Mouse (Mus musculus): ENCODE data around the gene Ermp1.

The Ermp1 gene

DNA sequence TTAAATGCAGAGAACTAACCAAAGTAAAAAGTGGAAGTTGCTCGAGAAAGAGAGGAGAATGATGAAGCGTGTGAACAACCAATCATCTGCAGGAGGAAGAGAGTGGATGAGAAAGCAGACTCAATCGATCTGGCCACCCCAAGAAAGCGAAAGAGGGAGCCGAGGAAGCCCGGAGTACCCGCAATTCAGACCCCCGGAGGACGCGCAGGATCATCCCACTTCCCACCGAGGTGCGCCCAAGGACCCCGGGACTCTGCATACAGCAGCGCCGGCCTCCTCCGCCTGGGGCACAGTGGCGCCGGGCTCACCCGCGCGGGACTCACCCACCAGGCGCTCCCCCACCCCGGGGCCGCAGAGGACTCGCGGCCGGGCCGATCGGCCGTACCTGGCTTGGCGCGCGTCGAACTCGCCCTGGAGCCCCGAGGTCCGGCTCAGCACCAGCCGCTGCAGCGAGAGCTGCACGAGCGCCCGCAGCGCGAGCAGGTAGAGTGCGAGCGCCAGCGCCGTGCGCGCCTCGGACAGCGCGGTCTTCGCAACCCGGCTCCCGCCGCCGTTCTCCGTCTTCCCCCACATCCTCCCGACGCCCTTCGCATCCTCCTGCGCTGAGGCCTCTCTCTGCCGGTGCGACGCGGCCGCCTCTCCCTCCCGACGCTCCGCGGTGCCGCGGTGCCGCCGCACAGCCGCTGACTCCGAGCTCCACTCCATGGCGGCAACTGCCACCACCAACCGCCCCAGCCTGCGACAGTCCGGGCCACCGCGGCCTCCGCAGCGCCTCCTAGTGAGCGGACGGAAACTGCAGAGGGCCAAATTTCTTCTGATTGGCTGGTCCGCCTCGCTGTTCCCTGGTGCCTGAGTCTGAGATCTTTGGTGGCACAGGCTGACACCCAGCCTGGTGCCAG, at the start of gene Ermp1:
Gene Ermp1 (minus strand): TSS at position 765 of the 899 bp plus-strand sequence.
- DNase-seq, result peak; percentile 91 to 99

DNA sequence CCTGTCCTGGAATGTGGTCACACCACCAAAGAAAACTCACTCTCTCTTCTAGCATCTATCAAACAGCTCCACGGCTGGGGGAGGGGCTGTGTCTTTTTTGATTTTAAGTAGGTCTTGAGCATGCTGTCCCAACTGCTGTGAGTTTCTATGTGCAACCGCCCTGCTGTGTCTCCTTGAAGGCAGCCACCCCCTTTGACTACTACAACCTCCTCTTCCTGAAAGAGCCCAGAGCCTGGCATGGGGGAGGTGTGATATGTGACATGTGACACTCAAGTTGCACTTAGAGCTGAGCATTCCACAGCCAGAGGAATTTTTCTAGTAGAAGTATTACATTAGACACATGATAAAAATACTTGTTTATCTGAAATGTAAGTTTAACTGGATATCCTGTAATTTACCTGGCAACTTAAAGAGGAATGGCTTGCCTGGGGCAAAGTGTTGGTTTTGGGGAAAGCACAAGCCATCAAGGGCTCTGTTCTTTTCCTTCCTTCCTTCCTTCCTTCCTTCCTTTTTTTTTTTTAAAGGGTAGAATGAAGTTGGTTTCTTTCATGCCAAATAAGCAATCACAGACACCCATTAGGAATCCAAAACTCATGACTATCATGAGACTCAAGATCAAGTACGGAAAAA, 49.1 kb upstream of the Ermp1 start, which contains the start of gene Mlana:
Gene Mlana (plus strand): TSS at position 580 of the 630 bp plus-strand sequence.
- no peak for DNase-seq

DNA sequence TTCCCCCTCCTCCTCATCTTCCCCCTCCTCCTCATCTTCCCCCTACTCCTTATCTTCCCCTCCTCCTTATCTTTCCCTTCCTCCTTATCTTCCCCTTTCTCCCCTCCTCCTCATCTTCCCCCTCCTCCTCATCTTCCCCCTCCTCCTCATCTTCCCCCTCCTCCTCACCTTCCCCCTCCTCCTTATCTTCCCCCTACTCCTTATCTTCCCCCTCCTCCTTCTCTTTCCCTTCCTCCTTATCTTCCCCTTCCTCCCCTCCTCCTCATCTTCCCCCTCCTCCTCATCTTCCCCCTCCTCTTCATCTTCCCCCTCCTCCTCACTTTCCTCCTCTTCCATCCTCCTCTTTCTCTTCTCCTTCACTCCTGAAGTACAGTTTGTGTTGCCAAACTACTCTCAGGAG, 48.6 kb upstream of the Ermp1 start:
- DNase-seq, result no peak

DNA sequence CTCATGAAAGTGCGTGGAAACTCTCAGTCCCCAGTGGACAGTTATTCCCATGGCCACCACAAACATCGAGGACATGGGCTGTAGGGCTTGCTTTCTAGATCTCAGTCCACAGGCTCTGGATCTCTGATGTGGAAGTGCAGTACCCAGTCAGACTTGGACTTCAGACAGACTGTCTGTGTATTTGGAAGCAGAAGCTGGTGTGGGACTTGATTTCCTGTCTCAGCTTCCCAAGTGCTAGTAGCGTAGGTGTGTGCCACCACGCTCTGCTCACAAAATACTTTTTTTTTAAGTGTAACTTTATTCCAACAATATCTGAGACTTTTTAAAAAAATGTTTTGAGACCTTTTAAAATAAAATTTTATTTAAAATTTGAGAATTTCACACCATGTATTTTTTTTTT, 48.1 kb upstream of the Ermp1 start:
- no peak for DNase-seq

DNA sequence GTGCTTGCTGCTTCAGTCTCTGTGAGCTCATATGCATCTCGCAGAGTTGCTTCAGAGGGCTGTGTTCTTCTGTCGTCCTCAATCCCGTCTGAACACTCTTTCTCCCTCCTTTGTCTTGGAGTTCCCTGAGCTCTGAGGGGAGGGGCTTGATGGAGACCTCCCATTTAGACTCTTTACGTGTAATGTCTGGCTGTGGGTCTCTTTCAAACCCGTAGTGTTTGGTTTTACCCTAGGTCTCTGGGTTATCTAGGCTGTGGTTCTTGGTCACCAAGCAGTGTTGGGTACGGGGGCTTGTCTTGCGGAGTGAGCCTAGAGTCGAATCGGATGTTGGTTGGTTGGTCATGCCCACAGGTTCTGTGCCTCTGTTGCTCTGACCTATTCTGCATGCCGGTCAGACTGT, 46.9 kb upstream of the Ermp1 start:
- no peak for DNase-seq

DNA sequence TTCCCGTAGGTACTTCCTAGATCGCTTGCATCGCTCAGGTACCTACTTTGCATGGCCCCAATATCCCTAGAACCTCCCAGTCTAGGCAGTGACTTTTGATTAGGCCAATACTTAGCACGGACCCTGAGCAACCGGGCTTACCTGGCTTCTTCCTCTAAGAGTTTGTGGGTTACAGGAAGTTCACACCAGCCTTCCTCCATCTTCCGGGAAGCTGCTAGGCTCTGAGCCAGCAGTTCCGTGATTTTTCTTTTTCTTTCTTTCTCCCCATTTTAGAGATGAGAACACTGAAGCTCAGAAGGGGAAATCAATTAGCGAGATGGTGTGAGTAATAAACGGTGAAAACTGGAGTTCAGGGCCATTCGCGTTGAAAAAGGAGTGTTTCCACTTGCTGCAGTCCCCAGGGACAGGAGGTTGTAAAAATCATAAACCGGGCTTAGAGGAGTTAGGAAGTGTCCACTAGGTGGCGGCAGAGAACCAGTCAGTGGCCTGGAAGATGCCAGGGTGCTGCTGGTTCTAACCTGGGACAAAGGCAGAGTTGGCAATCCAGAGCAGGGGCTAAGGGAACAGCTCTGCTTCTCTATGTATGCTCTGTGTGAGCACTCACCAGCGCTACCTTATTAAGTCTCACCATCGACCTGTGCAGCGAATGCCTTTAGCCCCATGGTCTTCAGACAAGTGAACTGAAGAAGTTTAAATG, 35.8 kb upstream of the Ermp1 start:
- DNase-seq, result peak; percentile 49 to 80

DNA sequence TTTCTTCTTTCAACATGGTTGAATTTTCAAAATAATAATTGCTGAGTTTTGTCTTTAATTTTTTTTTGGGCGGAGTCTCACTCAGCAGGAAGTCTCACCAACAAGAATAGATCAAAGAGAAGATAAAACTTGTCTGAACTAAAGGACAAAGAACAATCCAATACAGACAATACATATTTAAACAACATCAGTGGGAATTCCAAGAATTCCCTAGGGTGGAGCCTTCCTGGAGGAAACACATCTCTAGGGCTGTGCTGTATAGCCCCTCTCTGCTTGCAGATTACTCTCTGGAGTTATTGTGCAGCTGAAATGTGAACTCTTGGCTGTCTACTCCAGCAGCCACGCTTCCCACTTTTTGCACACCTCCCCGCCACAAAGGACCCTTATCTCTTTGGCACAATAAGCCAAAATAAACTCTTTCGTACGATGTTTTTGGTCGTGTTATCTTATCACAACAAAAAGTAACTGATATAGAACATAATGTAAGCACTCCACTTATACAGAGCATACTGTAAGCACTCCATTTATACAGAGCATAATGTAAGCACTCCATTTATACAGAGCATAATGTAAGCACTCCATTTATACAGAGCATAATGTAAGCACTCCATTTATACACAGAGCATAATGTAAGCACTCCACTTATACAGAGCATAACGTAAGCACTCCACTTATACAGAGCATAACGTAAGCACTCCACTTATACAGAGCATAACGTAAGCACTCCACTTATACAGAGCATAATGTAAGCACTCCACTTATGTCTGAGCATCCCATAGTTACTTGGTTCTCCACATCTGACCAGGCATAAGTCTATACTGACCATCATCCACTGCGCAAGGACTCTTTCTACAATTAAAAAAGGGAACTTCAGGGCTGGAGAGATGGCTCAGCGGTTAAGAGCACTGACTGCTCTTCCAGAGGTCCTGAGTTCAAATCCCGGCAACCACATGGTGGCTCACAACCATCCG, 32.3 kb upstream of the Ermp1 start:
- no peak for DNase-seq

DNA sequence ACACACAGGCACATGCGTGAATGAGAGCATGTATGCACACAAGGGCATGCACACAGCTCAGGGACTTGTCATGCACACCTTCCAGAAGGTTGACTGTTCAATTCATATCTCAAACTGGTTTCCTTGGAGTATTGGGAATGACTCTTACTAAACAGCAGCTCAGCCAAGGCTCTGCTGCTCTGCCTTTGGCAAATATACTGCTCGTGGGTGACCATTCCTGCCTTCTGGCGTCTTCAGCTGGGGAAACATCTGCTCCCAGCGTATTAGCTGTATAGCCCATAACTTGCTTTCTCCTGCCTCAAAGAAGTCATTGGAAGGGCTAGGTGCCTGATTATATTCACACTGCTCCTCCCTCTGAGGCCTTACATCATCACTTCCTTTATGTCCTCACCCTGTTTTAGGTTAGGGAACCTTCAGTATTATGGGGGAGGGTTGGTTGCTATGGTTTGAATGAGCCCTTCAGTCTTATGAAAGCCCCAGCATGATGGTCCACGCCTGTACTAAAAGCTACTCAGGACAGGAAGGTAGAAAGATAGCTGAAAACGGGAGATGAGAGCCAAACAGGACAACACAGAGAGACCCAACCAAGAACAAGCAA, 30.1 kb upstream of the Ermp1 start:
- DNase-seq, result no peak

DNA sequence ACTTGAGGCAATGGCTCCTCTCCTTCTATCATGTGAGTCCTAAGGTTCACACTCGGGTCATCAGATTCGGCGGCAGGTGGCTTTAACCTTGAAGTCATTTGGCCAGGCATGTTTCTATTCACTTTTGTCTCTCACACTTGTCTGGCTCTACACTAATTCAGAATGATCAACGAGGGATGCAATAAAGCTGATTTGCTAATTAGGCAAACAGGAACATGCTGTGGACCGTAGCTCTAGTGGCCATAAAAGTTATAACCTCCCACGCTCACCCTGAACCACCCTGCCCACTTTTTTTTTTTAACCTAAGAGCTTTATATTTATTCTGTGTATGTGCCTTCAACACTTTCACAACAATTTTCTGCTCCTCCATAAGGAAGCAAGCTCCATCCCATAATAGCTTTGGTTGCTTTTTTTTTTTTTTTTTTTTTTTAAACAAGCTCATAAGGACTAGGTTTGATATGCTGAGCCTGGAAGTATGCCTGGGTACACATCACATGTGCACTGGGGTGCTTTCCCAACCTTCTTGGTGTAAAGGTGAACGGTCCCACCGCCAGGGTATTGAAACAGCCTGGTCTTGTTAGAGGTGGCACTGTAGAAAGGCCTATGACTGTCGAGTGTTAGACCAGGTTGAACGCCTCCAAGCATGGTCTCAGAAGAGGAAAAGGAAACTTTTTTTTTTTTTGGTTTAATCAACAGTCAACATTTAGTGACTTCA, 28.4 kb upstream of the Ermp1 start:
- no peak for DNase-seq

DNA sequence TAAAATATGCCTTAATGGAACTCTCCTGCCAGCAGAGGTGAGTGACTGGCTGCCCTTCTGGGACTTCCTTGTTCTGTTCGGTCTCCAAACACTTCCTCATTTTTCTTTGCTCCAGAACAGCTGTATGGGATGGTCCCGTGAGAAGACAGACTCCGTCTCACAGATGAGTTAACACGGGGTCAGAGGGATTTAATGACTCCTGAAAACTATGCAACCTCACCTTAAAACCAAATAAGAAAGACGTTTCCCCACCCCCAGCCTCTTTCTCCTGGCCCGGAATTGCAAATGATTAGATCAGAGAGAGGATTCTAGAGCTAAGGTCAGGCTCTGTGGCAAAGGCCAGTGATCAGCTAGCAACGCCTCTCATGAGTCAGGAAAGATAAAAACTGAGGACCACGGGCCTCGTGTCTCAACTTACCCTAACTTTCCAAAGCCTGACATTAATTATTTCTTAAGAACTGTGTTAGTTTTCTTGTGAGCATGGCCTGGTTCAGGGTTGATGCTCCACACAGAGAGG, 27.4 kb upstream of the Ermp1 start:
- DNase-seq, result no peak

DNA sequence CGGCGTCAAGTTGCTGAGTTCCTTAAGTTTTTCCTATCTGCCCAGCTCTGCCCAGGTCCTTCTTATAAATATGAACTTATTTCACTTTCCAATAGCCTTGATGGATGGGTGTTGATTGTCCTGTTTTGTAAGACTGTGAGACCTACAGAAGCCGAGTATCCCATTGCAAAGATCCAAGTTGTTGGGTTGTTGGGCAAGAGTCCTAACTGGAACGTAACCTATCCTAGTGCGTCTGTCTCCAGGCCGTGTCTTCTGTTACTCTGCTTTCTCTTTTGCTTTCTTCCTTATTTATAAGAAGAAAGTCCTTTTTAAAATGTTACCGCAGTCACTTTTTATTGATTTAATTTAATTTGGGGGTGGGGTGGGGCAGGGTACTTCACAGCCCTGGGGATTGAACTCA, 26.7 kb upstream of the Ermp1 start:
- DNase-seq, result no peak

DNA sequence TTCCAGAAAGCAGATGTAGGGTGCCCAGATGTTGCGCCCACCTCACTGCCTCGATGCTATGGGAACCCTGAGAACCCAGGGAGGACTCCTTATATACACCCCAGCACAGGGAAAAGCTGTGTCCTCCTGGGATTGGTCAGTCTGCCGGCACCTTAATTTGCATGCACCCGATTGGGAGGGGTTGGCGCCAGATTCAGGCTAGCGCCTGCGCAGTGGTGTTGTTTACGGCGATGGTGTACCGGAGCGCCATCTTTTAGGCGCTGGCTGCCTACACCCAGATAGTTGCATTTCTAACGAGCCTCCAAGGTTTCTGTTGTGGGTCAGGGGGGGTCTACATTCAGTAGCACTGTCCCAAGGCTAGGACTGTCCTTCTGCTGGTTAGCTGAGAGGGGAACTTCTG, 24.4 kb upstream of the Ermp1 start:
- no peak for DNase-seq

DNA sequence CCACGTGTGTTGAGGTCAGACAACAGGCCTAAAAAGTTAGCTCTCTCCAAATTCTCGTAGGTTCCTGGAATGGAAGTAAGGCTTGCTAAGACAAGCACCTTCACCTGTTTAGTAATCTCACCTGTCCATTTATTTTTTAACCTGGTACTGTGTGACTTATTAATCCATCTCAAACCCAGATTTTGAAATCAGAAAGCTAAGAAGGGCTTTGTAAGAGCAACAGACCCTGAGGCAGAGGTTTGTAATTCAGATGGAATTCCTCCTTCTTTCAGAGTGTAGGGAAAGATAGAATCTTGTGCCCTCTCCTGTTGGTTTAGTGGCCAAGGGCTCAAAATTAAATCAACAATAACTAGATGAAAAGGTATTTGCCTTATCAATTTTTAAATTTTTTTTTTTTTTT, 22.9 kb upstream of the Ermp1 start:
- no peak for DNase-seq

DNA sequence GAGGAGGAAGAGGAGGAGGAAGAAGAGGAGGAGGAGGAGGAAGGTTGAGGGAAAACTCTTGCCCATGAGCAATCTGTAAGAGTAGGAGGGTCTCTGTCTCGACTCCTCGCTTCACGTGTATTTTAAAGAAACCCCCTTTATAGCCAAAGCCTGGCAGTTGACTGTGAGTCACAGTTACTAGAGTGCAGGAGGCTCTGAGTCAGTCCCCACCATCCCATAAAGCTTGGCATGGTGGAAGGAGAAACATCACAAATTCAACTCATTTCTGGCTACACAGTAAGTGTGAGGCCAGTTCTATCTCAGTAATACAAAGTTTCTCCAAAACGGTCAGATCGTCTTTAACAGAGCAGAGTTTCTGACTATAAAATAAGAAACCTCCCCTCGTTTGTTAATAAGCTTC, 22.0 kb upstream of the Ermp1 start:
- no peak for DNase-seq

DNA sequence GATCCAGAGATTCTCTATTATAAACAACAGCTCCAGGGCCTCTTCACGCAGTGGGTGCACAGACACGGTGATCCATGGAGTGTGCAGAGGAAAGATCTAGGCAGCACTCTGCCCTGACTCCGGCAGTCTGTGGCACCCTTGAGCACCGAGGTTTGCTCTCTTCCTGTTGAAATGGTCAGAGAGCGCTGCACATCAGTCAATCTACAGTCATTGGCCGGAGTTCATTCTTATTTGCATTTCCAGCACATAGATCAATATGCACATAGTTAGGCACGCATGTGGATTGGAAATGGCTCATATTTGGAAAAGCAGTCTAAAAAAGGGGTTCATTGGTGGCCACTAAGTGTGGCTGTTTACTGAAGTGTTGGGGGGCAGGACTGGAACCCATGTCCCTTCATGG, 19.9 kb upstream of the Ermp1 start:
- no peak for DNase-seq

DNA sequence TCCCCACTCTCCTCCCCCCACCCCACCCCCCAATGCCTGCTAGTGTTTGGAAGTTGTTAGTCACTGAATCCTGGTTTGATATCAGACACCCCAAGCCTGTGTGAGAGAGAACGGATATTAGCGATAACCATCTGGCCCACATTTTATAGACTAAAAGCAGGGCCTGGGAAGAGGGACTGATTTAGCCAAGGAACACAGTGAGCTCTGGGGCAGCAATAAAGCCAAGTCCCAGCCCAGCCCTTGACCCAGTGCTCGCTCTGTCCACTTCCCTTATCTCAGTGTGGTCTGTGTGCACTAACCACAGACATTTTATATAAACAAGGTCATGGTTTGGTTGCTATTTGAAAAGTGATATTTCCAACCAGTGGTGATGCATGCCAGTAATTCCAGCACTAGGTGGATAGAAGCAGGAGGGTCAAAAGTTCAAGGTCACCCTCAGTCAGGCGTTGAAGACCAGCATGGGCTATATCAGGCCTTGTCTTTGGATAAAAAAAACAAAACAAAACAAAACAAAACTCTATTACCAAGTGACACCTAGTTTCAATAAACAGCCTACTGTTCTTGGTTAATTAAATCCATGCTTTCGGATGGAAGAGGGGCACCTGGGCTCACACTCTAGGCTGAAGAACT, 18.9 kb upstream of the Ermp1 start:
- no peak for DNase-seq

DNA sequence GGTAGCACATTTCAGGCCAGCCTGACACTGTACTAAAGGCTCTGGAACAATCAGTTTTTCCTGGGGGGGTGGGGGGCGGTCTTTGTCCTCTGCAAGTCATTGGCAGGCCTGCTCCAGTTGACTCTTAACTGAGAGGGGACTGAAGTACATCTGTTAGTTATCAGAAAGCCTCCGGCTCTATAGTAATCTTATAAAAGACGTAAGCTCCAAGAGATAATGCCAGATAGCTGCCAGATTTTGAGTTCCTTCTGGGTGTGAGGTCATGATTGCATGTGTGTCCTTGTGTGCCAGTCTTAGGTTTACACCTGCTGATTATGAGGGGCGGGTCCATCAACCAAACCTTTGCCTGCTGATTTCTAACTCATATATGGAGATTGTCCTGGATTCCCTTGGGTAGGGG, 17.9 kb upstream of the Ermp1 start:
- DNase-seq, result no peak

DNA sequence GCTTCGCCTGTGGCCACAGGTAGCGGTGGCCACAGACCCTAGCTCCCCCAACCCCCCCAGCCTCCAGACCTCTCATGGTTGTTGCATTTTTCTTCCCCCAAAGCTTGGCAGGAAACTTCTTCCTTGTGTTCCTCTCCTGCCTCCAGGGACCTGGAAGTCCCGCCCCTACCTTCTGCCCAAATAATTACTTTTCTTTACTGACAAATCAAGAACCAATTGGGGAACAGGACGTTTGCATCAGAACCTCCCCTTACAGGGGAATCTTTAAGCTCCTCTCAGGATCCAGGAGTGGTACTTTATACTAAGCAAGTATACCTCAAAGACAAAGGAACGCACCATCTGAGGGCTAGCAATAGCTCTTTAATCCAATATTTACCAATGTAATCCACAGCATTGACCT, 16.7 kb upstream of the Ermp1 start:
- DNase-seq, result no peak

DNA sequence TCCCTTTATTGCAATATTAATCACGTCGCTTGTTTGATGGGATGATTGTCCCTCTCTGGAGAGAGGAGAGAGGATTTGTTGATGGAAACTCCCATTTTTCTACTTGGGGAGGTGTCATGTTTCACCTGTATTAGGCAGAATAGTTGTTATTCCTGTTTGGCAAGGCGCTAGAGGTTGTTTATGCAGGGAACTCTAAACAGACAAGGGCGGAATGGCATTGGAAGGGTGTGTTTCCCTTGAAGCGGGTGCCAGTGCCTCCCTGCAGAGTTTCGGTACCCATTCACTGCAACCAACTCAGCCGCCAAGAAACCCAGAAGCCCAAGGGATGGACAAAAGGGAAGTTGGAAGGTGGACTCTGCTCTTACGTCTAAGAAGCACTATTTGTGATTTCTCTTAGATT, 15.6 kb upstream of the Ermp1 start:
- DNase-seq, result no peak

DNA sequence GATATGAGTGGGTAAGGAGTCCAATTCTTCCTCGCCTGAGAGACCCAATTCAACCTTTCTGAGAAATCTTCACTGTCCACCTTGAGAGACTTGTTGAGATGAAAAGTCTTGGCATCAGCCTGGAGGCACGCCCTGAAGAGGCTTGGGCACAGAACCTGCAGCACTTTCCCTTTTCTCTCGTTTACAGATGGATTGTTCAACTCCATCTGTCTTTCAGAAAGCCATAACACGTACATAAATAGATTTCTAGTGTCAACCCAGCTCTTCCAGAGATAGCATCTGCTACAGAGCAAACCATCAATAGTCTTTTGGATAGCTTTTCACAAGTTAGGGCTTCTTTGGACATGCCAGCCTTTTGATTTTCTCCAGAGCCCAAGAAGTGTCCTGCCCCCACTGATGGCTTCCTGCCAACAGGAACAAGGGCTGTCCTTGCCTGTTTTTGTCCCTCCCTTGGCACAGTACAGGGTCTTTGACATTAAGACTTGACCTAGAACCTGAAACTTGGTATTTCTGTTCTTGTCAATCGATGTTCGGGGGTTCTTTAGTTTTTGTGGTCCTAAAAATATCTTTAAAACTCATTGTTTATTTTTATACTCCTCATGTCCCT, 13.9 kb upstream of the Ermp1 start:
- no peak for DNase-seq
